Mouse (Mus musculus): Measurements from ENCODE around the gene Kdm5a.

Kdm5a gene

DNA sequence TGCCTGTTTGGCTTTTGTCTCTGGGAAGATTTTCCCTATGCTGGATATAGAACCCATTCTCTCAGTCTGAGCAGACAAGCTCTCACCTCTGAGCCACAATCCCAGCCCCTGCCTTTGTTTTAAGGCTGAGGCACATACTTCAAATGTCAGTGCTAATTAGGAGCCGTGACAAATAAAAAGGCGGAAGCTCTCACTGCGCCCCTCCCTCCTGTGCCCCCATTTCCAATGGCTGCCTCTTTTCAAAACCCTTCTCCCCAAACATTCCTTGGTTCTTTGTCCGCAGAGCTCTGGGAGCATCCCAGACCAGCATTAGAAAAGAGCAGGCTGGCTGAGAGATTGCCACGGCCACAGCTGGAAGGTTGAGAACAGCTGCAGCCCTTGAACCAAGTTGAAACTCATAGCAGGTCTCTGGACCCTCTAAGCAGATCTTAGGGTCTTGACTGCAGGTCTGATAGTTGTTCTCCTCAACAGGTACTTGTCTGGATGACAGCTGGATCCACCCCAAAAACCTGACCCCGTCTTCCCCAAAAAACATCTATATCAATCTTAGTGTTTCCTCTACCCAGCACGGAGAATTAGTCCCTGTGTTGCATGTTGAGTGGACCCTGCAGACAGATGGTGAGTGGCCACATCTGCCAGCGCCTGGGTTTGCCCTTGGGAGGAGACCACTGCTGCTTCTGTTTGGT is 108.7 kb downstream of the Kdm5a start:
- DNase-seq, result no peak

DNA sequence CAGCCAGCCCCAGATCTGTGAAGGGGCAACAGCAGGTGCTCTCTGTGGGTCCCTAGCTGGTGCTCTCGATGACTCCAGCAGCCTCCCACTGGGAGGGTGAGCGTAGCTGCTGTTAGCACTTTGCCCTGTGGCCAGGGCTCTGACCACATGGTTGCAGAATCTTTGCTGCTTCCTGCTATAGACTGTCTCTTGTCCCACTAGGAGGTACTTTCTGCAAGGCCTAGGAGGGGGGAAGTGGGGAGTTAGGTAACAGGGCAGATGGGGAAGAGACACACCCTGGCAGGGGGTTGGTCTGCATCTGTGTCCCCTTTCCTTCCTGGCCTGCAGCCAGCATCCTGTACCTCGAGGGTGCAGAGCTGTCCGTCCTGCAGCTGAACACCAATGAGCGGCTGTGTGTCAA is 109.5 kb downstream of the Kdm5a start:
- peak; percentile 81 for DNase-seq

DNA sequence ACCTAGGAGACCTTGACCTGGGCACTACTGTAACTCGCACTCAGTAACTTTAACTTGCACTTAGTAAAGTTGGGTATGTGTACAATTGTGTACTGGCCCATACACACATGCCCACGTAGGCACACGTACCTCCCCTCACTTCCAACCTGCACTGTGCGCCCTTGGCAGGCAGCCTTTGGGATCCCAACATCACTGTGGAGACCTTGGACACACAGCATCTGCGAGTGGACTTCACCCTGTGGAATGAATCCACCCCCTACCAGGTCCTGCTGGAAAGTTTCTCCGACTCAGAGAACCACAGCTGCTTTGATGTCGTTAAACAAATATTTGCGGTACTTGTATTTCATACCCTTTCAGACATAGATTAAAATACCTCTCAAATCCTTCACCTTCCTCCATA is 111.4 kb downstream of the Kdm5a start:
- DNase-seq, result no peak

DNA sequence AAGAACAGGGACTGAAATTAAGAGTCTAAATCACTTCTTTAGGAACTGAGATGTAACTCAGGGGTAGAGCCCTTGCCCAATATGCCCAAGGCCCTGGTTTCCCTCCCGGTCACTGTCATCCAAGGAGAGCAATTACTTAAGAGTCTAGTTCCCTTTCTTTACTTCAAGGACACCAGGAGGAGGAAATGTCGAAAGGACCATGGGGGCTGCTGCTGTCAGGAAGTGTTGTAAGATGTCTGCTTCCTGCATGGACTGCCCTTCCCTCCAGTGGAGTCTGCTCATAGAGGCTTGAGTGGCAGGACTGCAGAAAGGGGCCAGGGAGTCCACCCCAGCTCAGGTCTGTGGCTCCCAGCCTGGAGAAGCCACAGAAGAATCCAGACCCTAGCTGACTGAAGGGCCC is 115.4 kb downstream of the Kdm5a start:
- DNase-seq, result peak; percentile 67

DNA sequence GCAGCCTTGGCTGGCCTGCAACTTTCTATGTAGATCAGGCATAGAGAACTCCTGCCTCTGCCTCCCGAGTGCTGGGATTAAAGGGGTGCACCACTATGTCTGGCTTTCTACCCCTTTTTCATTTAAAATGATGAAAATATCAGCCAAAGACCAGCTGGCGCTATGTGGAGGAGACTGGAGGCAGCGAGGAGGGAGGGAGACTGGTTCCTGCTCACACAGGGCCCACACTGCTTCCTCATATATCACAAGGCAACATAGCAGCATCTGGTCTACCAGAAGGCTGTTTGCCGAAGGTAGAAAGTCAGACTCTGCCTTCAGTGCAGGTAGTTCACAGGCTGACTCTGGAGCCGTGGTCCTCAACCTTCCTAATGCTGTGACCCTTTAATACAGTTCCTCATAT is 116.4 kb downstream of the Kdm5a start:
- DNase-seq, result no peak

DNA sequence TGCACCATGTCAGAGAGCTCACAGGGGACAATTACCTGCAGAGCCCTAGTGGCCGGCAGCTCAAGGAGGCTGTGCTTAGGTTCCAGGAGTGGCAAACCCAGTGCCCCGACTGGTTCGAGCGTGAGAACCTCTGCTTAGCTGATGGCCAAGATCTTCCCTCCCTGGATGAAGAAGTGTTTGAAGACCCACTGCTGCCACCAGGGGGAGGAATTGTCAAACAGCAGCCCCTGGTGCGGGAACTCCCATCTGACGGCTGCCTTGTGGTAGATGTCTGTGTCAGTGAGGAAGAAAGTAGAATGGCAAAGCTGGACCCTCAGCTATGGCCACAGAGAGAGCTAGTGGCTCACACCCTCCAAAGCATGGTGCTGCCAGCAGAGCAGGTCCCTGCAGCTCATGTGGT is 117.6 kb downstream of the Kdm5a start:
- DNase-seq, result peak; percentile 69

DNA sequence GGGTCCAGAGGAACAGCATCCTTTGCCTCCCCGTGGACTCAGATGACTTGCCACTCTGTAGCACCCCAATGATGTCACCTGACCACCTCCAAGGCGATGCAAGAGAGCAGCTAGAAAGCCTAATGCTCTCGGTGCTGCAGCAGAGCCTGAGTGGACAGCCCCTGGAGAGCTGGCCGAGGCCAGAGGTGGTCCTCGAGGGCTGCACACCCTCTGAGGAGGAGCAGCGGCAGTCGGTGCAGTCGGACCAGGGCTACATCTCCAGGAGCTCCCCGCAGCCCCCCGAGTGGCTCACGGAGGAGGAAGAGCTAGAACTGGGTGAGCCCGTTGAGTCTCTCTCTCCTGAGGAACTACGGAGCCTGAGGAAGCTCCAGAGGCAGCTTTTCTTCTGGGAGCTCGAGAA is 118.1 kb downstream of the Kdm5a start:
- no peak for DNase-seq

DNA sequence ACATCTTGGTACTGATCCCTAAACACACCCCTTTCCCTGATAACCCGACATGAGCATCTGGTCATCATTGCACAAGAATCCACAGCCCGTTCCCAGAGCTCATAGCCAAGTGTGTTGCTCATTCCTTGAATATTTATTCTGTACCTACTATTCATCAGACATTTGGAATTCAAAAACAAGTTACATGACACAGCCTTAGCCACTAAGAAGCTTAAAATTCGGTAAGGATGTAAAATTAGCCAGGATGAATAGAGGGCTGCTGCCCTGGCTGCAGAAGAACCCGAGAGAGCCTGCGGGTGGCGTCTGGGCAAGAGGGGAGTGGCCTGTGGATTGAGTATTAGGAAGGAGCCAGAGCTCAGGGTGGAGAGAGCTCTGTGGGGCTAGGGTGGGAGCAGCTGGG is 118.8 kb downstream of the Kdm5a start:
- no peak for DNase-seq

DNA sequence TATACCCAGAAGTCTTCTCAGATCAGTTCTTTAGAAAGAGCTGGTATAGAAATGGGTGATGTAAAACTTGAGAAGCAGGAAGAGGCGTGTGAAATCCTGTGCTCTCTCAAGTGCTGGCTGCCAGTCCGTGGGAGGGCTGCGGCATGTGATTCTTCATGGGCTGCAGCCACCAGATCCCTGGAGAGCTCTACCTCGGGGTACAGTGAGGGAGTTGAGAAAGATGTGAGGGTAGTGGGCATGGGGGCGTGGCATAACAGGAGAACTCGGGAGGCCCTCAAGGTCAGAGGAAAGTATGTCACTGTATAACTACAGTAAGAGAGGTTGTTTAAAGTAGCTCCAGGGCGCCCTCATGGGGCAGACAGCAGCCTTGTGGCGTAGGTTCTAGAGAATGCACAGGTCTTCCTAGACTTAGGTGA is 119.3 kb downstream of the Kdm5a start:
- DNase-seq, result peak; percentile 82

DNA sequence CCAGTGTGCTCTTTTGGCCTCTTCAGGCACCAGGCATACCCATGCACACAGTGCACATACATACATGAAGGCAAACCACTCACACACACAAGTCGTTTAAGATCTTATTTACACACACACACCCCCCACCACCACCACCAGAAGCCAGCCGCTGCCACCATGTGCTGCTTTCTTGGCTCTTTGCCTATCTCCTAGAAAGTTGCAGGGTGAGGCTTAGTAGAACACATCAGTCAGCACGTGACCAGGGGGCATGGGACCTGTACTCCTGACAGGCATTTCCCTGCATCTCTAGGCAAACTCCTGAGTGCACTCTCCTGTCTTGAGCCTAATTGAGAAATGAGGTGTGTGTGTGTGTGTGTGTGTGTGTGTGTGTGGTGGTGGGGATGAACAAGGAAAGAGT is 121.1 kb downstream of the Kdm5a start:
- no peak for DNase-seq

DNA sequence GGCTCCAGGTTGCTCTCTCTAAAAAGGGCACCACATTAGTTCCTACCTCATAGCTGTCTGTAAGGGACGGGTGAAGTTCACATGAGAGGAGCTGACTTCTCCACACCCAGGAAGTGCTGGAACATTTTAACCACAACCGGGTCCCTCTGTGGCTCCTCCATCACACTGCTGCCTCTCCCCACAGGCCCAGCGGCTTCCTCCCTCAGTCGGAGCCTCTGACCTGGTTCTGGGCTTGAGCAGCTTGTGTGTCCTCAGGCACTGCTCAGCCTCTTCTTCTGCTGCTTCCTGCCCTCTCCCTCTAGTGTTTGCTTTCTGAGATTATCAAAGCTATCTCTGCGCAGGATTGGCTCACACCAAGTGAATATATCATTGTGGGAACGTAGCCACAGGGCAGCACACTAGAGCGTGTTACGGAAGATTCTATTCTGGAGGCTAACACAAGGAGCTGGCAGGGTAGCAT is 122.2 kb downstream of the Kdm5a start:
- no peak for DNase-seq

DNA sequence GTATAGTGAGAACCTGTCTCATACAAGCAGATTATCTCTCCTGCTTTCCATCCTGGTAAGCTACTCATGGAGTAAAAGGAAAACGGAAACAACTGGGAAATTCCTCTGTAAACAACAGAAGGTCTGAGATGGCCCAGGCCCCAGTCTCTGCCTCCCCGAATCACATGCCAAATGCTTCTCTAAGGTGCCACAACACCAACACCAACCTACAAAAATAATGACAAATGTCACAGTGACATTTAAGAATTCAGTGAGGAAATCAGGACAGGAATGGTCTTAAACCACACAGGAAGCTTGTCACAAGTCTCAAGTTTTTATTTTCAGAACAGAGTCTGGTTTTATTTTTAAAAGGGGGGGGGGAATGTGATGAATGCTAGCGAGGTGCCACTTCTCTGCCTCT is 124.7 kb downstream of the Kdm5a start:
- no peak for DNase-seq

DNA sequence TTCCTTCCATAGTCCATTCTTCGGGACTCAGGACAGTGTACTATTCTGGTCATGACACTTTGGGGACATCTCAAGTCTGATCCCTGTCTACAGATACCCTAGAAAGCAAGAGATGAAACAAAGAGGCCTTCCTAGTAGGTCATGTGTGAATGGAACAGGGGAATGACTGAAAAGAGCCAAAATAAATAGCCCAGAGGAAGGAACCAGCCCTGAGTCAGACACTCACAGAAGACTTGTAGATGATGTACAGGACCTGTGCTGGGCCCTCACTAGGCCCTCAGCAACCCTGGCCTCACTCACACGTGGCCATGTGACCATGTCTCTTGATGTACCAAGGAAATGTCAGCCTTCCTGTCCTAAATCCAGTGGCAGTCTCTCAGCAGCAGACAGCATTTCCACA is 125.5 kb downstream of the Kdm5a start:
- no peak for DNase-seq

DNA sequence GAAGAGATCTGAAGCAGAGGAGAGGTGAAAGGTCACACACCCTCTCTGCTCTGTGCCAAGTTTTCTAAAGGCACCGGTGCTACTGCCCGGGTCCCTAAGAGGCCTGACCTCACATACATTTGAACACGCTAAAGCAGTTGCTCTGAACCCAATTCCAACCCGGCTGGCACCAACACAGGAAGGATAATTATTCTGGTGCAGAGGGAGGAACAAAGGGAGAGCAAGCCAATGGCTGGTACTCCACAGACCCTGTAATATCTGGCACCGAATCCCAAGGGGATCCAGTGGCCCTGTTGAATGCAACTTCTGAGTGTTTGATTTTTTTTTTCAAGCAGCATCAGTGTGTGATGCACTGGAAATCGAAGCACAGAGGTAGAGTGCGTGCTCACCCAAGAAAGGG is 127.1 kb downstream of the Kdm5a start:
- DNase-seq, result no peak

DNA sequence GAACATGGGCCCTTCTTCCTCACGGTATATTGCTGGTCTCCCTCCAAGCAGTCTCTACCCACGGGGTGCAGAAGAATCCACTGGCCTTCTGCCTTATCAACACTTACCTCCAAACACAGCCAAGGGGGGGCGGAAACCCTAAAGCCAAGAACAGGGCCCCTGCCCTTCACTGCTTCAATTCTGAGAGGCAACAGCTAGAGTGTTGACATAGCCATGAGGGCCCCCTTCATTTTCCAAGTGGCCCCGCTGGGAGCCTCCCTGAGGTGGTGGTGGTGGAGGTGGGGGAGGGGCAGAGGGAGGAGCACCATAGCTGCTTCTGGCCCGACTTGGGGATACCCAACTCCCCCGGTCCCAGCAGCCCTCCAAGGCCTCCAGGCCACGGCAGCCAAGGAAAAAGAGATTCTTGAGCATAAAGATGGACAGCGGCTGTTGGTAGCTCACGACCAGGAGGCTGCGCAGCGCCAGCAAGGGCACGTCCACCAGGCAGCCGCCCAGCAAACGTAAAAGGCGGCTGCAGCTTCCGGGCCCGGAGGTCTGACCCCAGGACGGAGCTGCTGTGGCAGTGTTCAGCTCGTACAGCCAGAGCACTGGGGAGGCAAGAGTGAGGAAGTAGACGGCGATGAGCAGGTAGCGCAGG is 128.1 kb downstream of the Kdm5a start:
- DNase-seq, result peak; percentile 83

DNA sequence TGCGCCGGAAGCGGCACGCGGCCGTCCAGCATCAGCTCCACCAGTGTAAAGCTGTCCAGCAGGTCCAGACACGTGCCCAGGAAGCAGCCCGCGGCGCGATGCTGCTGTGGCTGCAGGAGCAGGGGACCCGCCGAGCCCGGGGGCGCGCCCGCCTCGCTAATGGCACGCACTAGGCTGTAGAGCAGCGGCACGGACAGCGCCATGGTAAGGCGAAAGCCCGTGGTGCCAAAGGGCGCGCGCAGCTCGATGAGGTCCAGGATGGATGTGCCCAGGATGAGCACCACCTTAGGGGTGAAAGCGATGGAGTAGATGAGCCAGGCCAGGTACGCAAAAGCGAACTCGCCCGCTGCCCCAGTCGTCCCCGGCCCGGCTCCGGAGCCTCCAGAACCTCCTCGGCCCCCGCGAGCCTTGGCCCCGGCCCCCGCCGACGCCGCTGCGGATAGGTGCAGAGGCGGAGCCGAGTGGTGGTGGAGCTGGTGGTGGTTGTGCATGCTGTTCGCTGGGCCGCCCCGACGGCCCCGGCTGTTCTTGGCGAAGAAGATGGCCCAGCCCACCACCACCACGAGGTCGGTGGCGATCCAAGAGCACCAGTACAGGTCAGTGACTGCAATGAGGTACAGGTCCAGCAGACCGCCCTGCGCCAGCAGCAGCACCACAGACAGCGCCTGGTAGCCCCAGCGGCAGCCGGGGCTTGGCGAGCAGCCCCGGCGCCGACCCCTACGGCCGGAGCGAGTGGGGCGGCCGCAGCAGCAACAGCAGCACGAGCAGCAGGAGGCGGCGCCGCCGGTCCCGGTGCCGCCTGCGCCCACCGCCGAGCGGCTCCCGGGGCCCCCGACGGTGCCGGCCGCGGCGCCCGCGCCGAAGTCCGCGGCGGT is 128.8 kb downstream of the Kdm5a start:
- no peak for DNase-seq

DNA sequence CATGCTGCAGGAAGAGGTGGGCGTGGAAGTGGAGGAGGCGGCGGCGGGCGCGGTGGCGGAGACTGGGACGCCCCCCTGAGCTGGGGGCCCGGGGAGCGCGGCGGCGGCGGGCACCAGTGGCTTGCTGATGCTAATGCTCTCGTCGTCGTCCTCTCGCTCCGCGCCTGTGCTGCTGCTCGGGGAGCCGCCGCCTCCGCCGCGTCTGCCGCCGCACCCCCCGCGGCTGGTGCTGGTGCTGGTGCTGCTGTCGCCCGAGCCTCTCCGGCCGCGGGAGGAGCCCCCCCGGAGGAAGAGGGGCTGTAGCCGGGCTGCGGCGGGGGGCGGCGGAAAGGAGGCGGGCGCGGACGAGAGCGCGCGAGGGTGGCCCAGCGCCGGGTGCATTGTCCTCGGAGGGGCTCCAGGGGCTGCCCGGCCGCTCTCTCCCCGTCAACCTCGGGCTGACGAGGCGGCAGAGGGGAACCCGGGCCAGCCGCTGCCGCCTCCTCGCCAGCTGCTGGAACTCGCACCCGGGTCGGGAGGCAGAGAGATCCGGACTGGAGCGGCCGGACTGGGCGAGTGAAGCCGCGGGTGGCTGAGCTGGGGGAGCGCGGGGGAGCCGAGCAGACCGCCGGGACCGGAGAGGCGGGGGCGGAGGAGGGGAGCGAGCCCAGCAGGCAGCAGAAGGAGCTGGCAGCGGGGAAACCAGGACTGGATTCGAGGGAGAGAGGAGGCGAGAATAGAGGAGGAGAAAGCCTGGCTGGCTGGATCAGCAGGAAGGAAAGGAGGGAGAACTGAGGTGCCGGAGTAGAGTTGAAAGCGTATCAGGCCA is 129.7 kb downstream of the Kdm5a start, which contains the start of gene Tmem121b:
Gene Tmem121b (minus strand): TSS at position 434 of the 808 bp plus-strand sequence.
- DNase-seq, result no peak
